Mouse (Mus musculus) spleen, adult 12 weeks (tissue): Measurements from ENCODE around the gene Gm16181.

Source experiments
- DNase-seq: peaks from one replicate; pipeline ENCODE4 v3.0.0; 2022; ENCODE audit warnings: low spot score

The Gm16181 gene

GRCm38 (mm10) chr17:35272249-35272648 is 51.6 kb downstream of the Gm16181 start:
- no peak for DNase-seq
